1 mouse cellular context compared by ENCODE assay signal in genomic region chr7:28576271-28576914, GRCm38 (mm10).
TF ChIP-seq lines count a peak whose summit lies in the region.

No protein-coding gene starts in this region.

TF ChIP-seq in MEL, 35 proteins besides CTCF, POLR2A, EP300 and RAD21:
- TF ChIP-seq RCOR1 (IDR thresholded peaks at IDR 0.05; ENCODE audit: low read depth, low read length) (no peak), MAX (IDR thresholded peaks at IDR 0.05; ENCODE audit: low read length) (no peak), MAFK (IDR thresholded peaks at IDR 0.05; ENCODE audit: borderline replicate concordance, low read depth, low read length) (no peak), ZC3H11A (IDR thresholded peaks at IDR 0.05; ENCODE audit: low read depth, low read length) (no peak), HCFC1 (IDR thresholded peaks at IDR 0.05; ENCODE audit: low read depth, low read length) (no peak), SIN3A (IDR thresholded peaks at IDR 0.05; ENCODE audit: low read length) (0 out of 2 replicates have a peak, but pooled peaks have one; percentile 16)
